Mouse (Mus musculus): Measurements from ENCODE around the gene Timm10b. TPM values are rescaled to one million over a fixed set of nuclear protein-coding genes. Genes with fewer than 3 reads are reported as not detected.

The Timm10b gene
- polyA plus RNA-seq, 1 experiment from 2014 or later: 135 TPM

DNA sequence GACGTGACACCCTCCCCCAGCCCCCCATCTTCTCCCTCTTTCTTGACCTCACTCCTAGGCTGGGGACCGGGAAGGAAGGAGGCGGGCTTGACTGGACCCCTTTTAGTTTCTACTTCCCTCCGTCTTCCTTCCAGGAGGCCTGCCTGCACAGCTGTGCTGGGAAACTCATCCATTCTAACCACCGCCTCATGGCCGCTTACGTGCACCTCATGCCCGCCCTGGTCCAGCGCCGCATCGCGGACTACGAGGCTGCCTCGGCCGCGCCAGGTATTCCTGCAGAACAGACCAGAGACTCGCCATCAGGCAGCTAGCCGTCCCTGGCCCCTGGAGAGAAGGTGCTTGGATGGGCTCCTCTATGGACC is 1.0 kb downstream of the Timm10b start:
- ATAC-seq (ENCODE audit: low read depth): peak; percentile 6
- no peaks in the 10 kb centered on the region for H3K9me3 ChIP-seq (replicated peaks)
- H3K27me3 ChIP-seq: no peaks in the 10 kb centered on the region
- peak overlapping the region; percentile 81 for H3K4me2 ChIP-seq
- H3K36me3 ChIP-seq: peaks cover 36% of the 10 kb centered on the region
- WGBS (ENCODE audit: insufficient replicate concordance): under 1% methylated on average over 18 of the region's 18 CpGs
- H3K4me1 ChIP-seq (replicated peaks): peaks cover 37% of the 10 kb centered on the region
- H3K27ac ChIP-seq: peak overlapping the region; percentile 86
- H3K4me3 ChIP-seq (replicated peaks): peak overlapping the region; percentile 81
- peak overlapping the region; percentile 85 for H3K9ac ChIP-seq
- peak; percentile 28 for DNase-seq

DNA sequence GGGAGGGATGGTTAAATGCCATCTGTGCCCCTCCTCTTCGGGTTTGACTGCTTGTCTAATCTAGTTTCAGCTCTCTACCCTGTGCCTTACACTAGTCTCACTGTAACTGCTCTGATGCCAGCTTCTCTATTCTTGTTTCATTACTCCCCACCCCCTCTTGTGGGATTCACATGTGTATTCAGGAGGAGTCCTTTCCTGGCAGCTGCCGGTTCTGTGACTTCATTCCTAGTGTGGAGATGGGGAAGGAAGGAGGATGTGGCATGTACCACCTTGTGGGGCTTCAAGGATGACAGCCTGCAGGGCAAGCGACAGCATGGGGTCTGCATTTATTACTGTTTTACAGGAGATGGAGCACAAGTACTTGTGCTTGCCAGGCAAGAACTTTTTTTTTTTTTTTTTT is 2.1 kb downstream of the Timm10b start:
- peaks cover 30% of the 10 kb centered on the region for H3K4me1 ChIP-seq (replicated peaks)
- 58% methylated on average over 3 of the region's 3 CpGs for whole genome bisulfite sequencing (ENCODE audit: insufficient replicate concordance)
- H3K27me3 ChIP-seq: no peaks in the 10 kb centered on the region
- no peak for DNase-seq
- H3K9ac ChIP-seq: peak overlapping the region; percentile 85
- H3K36me3 ChIP-seq: peaks cover 27% of the 10 kb centered on the region
- H3K9me3 ChIP-seq (replicated peaks): no peaks in the 10 kb centered on the region
- 0 out of 2 replicates have a peak overlapping the region, but pooled peaks have one; percentile 19 for H3K27ac ChIP-seq
- no peak for ATAC-seq (ENCODE audit: low read depth)
- peak overlapping the region; percentile 81 for H3K4me2 ChIP-seq
- peak overlapping the region; percentile 81 for H3K4me3 ChIP-seq (replicated peaks)

DNA sequence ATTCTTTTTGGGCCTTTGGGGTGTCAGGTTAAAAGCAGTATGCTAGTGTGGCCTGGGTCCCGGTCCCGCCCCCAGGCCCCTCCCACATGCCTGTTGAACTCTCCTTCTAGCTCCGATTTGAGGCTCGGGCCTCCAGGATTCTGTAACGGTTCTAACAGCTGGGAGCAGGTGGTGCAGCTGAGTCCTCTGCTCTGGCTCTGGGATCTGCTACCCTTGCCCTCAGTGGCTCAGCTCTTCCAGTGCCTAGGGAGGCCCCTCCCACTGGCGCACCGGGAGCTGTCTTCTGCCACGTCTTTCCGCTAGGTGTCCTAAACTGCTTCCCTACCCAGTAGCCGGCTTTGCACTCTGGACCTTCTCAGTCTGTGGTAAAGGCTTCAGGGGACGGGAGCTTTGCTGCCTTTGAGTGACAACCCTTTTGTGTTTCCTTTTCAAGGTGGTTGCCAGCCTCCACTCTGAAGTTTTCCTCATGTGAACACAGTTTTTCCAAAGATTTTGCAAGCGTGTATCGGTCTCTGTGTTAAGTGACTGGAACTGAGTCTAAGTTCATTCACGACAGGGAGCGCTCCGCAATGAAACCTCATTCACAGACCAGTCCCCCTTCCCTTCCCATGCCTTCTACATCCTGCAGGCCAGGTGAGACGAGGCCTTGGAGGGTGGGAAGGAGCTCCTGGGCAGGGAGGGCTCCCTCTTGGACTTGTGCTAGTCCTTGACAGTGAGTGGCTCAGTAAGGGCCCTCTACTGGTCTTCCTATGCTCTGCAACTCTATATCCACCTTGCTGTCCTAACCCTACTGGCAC is 11.0 kb downstream of the Timm10b start, which contains the start of gene Dnhd1:
Gene Dnhd1, plus strand, starts transcription at position 189 of the 797 bp plus-strand sequence.
- peak within 1 kb of the TSS; percentile 56 for H3K9ac ChIP-seq
- H3K4me3 ChIP-seq (replicated peaks): peak within 1 kb of the TSS; percentile 54
- no peaks in the 10 kb centered on the region for H3K27me3 ChIP-seq
- peak within 1 kb of the TSS; percentile 14; the same call in 1 of the 2 replicates for H3K27ac ChIP-seq
- H3K4me2 ChIP-seq: peak within 1 kb of the TSS; percentile 74
- 2% methylated on average over 17 of the region's 17 CpGs for WGBS (ENCODE audit: insufficient replicate concordance)
- peaks cover 3% of the 10 kb centered on the region; the same call in 1 of the 2 replicates for H3K36me3 ChIP-seq
- DNase-seq: peak; percentile 75
- H3K9me3 ChIP-seq (replicated peaks): no peaks in the 10 kb centered on the region
- peak; percentile 96 for ATAC-seq (ENCODE audit: low read depth)
- peaks cover 16% of the 10 kb centered on the region for H3K4me1 ChIP-seq (replicated peaks)

- no peaks in the 10 kb centered on the region for H3K27me3 ChIP-seq
- no peak overlapping the region for H3K4me2 ChIP-seq
- DNase-seq (no peak), ATAC-seq (ENCODE audit: low read depth) (no peak)
- no peaks in the 10 kb centered on the region for H3K9me3 ChIP-seq (replicated peaks)
- H3K9ac ChIP-seq: no peak overlapping the region
- no peak overlapping the region for H3K27ac ChIP-seq
- H3K4me3 ChIP-seq (replicated peaks): no peak overlapping the region
- H3K4me1 ChIP-seq (replicated peaks): no peaks in the 10 kb centered on the region
- WGBS (ENCODE audit: insufficient replicate concordance): 32% methylated on average over 13 of the region's 13 CpGs
- H3K36me3 ChIP-seq: no peaks in the 10 kb centered on the region
Observed at GRCm38 (mm10) chr7:105685541-105686197, 45.8 kb downstream of the Timm10b start.

GRCm38 (mm10) chr7:105690875-105691274 is 51.0 kb downstream of the Timm10b start:
- DNase-seq (no peak), ATAC-seq (ENCODE audit: low read depth) (no peak)
- Histone ChIP-seq H3K4me2 (no peak overlapping the region), H3K9me3 (replicated peaks) (no peaks in the 10 kb centered on the region), H3K4me3 (replicated peaks) (no peak overlapping the region), H3K27ac (no peak overlapping the region), H3K9ac (no peak overlapping the region), H3K27me3 (no peaks in the 10 kb centered on the region), H3K4me1 (replicated peaks) (no peaks in the 10 kb centered on the region), H3K36me3 (no peaks in the 10 kb centered on the region)
- 9% methylated on average over 1 of the region's 1 CpGs for WGBS (ENCODE audit: insufficient replicate concordance)

Other genes with a start within 250 kb of the Timm10b start
- gene Fam160a2, start 240.0 kb upstream of the Timm10b start, polyA plus RNA-seq (2015; fragmentation: Nextera tagmentation; extraction: Ambion mirVana): 11.6 and 12.7 TPM in 2 replicates
- not detected in 2 replicates for gene Cnga4, start 235.5 kb upstream of the Timm10b start, polyA plus RNA-seq (2015; fragmentation: Nextera tagmentation; extraction: Ambion mirVana)
- gene Cckbr, start 214.3 kb upstream of the Timm10b start, polyA plus RNA-seq (2015; fragmentation: Nextera tagmentation; extraction: Ambion mirVana): not detected in 2 replicates
- gene Cavin3, start 157.8 kb upstream of the Timm10b start, polyA plus RNA-seq (2015; fragmentation: Nextera tagmentation; extraction: Ambion mirVana): 5.5 and 6.9 TPM in 2 replicates
- gene Smpd1, start 85.7 kb upstream of the Timm10b start, polyA plus RNA-seq (2015; fragmentation: Nextera tagmentation; extraction: Ambion mirVana): 22.8 and 25.6 TPM in 2 replicates
- 4.1 TPM in 2 replicates for gene Apbb1, start 58.4 kb upstream of the Timm10b start, polyA plus RNA-seq (2015; fragmentation: Nextera tagmentation; extraction: Ambion mirVana)
- 144 and 154 TPM in 2 replicates for gene Hpx, start 39.9 kb upstream of the Timm10b start, polyA plus RNA-seq (2015; fragmentation: Nextera tagmentation; extraction: Ambion mirVana)
- 3.7 and 3.8 TPM in 2 replicates for gene Trim3, start 6.5 kb upstream of the Timm10b start, polyA plus RNA-seq (2015; fragmentation: Nextera tagmentation; extraction: Ambion mirVana)
- gene Arfip2, start 360 bp downstream of the Timm10b start, polyA plus RNA-seq (2015; fragmentation: Nextera tagmentation; extraction: Ambion mirVana): 15.7 and 19.7 TPM in 2 replicates
- gene Gm45799, start 496 bp downstream of the Timm10b start, polyA plus RNA-seq (2015; fragmentation: Nextera tagmentation; extraction: Ambion mirVana): 6.2 and 34.2 TPM in 2 replicates
- 0.06 and 0.12 TPM in 2 replicates for gene Dnhd1, start 10.8 kb downstream of the Timm10b start, polyA plus RNA-seq (2015; fragmentation: Nextera tagmentation; extraction: Ambion mirVana)
- gene Ilk, start 96.5 kb downstream of the Timm10b start, polyA plus RNA-seq (2015; fragmentation: Nextera tagmentation; extraction: Ambion mirVana): 125 and 138 TPM in 2 replicates
- 25.2 and 27.4 TPM in 2 replicates for gene Rrp8, start 97.3 kb downstream of the Timm10b start, polyA plus RNA-seq (2015; fragmentation: Nextera tagmentation; extraction: Ambion mirVana)
- 130 and 158 TPM in 2 replicates for gene Taf10, start 104.3 kb downstream of the Timm10b start, polyA plus RNA-seq (2015; fragmentation: Nextera tagmentation; extraction: Ambion mirVana)
- 51.2 and 63.6 TPM in 2 replicates for gene Tpp1, start 112.2 kb downstream of the Timm10b start, polyA plus RNA-seq (2015; fragmentation: Nextera tagmentation; extraction: Ambion mirVana)
- 0.73 and 0.74 TPM in 2 replicates for gene Dchs1, start 147.6 kb downstream of the Timm10b start, polyA plus RNA-seq (2015; fragmentation: Nextera tagmentation; extraction: Ambion mirVana)
- 302 and 319 TPM in 2 replicates for gene Mrpl17, start 171.0 kb downstream of the Timm10b start, polyA plus RNA-seq (2015; fragmentation: Nextera tagmentation; extraction: Ambion mirVana)